Mouse (Mus musculus) neutrophil, adult 5-6 weeks (primary cell): Measurements from ENCODE around the gene Ace2. TPM values are rescaled to one million over a fixed set of nuclear protein-coding genes. Genes with fewer than 3 reads are reported as not detected.

ENCODE experiments used
- ATAC-seq: fragments of 151-379, 151-347 bp; 2 replicates; pipeline ENCODE4 v1.8.0; 2017; ENCODE audit warnings: mild to moderate bottlenecking, moderate TSS enrichment; ENCODE audit not compliant: insufficient number of reproducible peaks, poor library complexity, low FRiP score, severe bottlenecking; ENCODE audit errors: extremely low read depth
- total RNA-seq: library from RNA; stranded (forward); fragments of 200-1000 nt; gene quantifications from 2 replicates; pipeline ENCODE4 v1.2.3, GENCODE M21; 2017

The Ace2 gene
- total RNA-seq = 0.23 and 0.25 TPM in 2 replicates

DNA sequence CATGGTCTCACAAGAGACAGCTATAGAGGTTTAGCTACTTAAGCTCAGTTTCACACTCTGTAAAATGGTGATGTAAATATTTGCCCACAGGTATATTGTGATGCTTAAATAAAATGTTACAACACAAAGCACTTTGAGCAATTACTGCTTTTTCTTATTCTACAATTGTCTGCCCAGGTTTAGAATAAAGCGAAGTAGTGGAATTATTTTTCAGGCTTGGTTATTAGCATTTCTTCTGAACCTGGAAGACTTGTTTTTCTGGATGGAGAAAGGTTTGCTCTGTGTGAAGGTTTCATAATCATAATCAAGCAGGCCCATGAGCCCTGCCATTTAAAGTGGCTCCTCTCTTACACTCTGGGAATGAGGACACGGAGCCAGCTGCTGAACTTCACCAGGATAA lies at the start of gene Ace2:
Gene Ace2 (plus strand): TSS at position 301 of the 400 bp plus-strand sequence.
- ATAC-seq = no peak

DNA sequence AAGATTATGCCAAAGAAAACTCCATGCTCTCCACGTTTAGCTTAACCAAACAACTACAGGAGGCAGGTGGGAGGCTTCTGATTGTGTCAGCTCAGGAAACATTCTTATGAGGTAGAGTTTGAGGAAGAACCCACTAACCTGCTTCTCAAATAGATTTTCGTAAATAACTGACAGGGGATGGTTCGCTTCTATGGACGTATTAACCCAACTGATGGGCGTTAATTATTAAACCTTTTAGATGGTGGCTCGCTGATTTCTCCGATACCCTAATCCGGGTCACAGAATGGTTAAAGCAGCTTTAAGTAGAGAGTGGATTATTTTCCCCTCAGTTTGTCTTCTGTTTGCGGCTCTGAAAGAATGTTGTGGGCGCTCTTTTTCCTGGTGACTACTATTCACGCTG lies 49.2 kb upstream of the Ace2 start:
- no peak for ATAC-seq

DNA sequence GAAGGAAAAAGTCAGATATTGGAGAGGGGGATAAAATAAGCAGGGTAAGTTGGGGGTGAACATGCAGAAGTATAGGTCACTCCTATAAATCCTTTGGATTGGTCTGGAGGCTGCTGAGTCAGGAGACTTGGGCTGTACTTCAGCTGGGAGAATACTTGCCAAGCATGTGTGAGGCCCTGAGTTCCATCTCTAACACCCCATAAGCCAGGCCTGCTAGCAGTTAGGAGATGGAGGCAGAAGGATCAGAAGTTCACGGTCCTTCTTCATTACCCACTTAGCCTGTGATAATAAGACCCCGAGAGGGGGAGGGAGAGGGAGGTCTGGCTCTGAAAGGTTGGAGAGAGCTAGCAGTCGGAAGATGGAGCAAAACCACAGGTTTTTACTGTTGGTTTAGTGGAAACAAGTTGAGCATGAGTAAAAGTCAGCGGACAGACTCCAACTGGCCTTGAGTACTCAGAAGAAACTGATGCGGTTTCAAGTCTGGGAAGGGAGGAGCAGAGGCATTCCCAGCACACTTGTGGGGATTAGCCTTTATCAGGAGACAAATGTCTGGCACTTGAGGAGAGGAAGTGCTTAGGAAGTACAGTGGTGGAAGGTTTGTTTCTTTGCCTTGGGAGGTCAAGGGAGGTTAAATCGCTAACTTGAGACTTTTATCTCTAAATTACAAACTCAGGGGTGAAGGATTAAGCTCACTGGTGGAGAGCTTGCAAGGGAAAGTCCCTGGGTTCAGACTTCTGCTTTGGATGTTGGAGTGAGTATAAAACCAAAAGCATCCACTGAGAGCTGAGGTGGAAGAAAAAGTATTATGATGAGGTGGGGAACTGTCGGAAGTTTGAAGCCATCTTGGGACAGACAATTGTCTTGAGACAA lies 46.6 kb upstream of the Ace2 start:
- ATAC-seq = no peak

DNA sequence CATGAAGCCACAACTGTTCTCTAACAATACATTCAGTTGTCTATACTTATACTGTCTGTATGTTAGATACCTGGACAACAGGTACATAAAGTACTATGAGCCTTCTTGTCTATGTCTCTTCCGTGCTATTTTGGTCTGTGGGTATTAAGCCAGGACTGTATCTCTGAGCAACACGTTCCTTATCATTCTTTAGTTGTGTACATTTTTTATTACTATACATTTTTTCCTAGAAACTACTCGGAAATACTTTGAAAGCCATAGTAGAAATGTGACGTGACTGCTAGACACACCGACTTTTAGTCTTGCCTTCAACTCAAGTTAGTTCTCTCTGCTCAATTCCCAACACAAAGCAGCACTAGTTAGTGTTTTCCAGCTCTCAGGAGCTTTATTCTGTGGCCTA lies 45.7 kb upstream of the Ace2 start:
- no peak for ATAC-seq

DNA sequence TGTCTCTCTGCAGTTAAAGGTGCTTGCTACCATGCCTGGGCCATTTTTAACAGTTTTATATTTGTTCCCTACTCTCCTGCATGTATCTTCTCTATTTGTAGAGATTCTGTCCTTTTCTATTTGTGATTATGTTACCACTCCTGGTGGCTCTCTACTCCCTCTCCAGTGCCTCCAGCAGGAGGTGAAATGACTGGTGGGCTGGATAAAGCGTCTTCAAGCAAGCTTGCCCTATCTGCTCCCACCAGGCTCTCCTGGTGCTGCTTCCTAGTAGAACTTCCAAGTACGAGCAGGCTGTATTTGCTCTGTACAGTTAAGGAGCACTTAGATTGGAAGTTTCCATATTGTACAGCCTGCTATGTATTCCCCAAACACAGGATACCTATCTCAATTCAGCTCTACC lies 43.3 kb upstream of the Ace2 start:
- ATAC-seq = no peak

DNA sequence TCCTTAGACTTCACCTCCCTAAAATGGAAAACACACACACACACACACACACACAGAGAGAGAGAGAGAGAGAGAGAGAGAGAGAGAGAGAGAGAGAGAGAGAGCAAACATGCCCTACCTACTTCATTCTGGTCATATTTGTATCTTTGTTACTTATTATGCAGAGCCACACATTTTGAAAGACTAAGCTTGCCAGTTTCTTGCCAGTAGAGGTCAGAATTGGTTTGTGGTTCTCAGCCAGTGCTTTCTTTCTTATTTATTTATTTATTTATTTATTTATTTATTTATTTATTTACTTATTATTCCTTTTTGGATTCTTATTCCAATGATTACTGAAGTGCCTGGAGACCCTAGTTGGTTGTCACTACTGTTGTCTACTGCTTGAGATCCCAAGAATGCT lies 37.6 kb upstream of the Ace2 start:
- ATAC-seq = no peak

DNA sequence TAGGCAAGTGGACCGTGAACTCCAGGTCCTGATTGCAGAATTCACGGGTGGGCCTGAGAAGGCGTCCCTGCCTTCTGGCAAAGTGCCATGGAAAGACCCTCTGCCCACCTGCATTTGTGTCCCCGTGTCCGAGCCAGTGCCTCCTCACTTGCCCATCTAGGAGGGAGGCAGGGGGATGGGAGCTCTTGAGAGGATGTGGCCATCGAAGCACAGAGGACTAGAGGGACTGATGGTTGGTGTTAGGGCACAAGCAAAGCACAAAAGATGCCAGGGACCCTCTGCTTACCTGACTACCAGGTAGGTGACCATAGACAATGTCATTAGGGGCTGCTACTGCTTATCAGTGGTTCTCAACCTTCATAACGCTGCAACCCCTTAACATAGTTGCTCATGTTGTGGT lies 36.9 kb upstream of the Ace2 start:
- no peak for ATAC-seq

DNA sequence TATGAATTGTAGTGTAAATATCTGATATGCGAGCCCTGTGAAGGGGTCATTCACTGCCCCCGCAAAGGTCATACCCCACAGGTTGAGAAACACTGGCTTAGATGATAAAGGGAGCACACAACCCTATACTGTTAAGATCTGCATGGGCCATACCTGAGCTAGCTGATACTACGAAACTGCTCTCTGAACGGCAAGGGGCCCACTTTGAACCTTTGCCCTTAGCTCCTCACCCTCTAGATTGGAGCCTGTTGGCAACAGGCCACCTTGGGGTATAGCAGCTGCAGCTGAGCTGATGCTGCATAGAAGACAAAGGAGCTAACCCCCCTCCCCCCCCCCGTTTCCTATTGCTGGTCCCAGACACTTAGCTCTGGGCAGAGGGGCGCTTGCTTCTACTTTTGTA lies 36.5 kb upstream of the Ace2 start:
- no peak for ATAC-seq

DNA sequence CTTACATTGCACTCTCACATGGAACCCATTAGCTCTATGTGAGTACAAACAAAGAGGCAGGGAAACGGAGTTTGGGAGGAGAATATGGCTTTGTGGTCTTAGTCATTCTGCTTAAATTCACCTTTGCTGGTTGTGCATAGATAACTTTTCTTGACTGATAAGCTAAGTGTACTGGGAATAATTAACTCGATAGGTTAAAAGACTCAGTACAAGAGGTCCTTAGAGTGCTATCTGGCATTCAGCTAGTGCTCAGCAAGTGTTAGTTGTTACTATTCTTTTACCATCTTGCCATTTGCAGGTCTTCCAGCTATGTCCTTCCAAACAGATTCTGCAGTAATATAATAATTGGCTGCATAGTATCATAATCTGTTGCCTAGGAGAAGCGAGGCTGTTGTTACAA lies 28.0 kb upstream of the Ace2 start:
- ATAC-seq = no peak

DNA sequence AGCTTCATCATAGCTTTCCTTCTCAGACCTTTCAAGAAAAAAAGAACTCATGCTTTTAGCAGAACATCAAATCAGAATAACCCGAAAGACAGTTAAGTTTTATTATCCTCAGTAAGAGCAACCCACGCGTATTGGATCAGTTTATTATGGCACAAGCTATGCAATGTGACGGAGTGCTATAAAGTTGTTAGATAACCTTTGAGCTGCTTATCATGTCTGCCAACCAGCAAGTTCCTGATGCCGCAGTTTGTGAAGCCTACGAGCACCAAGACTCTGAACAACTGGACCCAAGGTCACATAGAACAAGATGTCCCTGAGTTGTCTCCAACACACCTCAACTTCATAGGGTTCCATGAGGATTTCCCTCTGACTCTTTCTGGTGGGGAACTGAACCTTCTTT lies 25.4 kb upstream of the Ace2 start:
- no peak for ATAC-seq

DNA sequence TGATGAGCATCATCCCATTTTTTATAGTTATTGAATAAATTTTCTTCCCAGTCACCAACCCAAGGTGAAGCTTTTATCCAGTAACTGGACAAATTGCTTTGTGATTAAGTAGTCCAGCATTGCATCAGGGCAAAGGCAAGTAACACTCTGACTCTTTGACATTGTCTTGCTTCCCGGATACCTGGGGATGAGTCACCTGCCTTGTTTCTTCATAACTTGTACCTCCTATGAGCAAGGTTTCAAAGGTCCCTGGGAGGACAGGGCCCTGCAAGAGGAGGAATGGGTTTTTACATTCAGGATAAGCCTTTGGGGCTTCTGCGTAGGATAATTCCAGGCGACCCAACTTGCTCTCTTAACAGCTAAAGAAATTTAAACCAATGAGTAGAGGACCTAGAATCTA lies 15.2 kb upstream of the Ace2 start:
- ATAC-seq = no peak

DNA sequence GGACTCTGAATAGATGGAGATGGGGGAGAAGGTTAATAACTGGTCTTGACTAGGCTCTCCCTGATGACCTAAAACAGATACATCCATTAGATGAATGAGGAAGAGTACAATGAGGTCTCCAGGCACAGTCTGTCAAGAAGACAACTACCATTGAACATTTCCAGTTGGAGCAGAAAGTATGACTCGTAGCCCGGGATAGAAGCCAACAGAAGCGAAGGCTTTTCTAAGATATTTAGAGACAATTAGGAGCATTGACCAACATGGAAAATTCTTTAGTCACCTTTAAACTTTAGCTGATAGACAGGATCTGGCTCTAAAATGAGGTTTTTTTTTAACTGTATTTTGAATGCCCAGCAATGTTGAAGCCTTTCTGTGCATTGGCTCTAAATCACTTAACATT lies 5.6 kb upstream of the Ace2 start:
- ATAC-seq = no peak

DNA sequence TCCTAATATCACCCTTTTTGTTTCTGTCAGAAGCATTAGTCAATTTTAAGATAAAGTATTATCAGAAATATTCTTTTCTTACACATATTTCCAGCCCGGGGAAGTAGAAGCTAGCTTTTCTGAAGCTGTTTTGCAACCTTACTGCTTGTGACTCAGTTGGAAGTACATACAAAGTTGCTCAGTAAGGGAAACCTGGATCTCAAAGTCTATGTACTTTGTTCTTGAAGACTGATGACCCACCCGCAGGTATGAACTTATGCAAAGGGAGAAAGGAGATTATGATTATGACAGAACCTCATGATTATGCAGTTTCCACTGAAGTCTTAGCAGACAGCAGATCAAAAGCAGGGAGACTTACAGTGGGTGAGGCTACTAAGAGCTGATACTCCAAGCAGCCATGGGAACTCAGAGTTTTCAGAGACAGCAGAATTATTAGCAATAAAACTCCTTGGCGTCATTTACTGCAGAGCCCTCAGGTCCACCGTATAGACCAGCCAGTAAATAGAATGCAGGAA lies 3.8 kb upstream of the Ace2 start:
- no peak for ATAC-seq

DNA sequence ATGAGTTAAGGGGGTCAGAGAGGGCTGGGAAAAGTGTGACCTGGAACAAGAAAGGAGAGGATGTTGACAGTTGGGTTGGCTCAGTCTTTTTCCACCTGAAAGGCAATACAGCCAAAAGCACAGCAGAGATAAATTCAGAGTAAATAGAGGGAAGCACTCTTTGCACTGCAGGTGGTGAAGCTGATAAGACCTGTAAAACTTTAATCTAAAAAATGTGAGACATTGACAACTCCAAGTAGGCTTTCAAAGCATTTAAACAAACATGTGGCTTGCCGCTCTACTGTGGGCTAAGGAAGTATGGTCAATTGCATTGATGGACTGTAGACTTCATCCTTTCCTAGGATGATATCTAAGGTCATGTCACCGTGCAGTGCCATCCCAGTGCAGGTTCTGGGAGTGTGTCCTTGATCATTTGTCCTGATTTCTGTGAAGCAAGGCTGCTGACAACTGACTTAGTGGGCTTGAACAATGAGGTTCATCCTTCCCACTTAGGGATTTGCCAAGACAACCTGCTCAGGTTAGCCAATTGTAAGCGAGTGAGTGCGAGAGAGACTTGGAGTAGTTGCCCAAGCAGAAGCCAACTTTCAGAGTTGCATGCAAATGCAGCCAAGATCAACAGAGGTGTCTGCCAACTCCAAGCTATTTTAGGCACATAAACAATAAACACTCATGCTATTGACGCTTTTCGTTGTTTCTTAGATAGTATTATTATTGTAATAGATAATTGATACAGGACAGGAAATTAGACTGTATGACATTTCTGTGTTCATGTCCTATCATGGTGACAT lies 6.5 kb downstream of the Ace2 start:
- ATAC-seq = no peak

DNA sequence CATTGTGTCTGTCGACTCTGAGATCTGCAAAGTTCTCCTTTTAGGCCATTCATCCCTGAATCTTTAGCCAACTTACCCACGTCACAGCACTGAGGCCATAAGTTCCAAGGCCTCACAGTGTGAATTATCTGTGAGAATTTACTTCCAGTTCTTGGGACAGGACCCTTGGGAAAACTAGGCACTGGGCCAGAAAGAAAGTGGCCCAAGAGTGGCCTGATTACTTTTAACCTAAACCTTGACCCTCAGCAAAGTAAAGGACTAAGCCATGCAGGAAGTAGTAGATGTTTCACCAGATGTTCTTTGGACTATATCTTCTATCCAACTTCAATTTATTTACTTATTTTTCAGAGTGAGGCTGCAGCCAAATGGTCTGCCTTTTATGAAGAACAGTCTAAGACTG lies 13.6 kb downstream of the Ace2 start:
- ATAC-seq = no peak

DNA sequence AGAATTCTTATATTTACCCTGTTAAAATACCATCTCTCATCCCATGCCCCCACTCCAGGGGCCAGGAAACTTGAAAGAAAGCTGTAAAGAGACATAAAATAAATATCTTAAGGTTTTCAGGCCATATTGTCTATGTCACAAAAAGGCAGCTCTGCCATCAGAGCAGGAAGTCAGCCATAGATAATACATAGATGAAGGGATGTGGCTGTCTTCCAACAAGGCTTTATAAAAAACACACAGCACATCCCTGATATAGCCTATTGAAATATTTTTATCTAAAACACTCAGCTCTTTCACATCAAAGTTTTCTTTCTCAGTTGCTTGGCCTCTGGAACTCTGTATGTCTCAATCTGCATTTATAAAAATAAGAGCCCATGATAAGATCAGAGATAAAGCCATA lies 14.5 kb downstream of the Ace2 start:
- no peak for ATAC-seq

DNA sequence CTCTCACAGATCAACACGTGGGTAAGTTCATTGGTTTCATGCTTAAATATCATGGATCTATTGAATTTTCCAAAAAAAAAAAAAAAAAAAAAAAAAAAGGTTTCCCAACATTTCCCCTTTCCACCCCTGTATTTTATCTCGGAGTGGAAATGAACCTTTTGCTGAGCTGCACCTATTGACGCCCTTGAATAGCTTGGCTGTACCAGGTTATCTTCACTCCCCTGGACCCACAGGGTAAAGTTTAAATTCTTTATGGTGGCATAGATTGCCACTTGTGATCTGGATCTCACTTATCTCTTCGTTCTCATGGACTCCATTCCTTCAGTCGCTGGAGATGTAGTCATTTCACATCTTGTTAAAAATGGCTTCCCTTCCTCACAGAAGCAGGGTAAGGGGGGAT lies 15.5 kb downstream of the Ace2 start:
- ATAC-seq = no peak

DNA sequence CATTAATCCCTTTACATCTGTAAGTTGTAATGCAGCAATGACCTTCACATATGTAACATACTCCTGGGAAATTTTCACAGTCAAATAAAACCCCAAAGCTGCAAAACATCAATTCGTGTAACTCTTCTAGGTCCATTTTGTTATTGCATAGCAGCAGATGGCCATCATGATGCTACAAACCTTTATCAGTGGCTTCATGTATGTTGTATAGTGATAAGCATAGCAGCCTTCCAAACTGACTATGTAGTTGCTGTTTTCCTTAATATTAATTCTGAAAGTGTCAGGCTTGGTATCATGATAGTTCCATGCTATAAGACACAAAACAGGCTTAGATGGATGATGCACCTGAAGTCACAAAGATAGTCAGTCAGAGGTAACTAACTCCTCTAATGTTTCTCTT lies 25.5 kb downstream of the Ace2 start:
- no peak for ATAC-seq

DNA sequence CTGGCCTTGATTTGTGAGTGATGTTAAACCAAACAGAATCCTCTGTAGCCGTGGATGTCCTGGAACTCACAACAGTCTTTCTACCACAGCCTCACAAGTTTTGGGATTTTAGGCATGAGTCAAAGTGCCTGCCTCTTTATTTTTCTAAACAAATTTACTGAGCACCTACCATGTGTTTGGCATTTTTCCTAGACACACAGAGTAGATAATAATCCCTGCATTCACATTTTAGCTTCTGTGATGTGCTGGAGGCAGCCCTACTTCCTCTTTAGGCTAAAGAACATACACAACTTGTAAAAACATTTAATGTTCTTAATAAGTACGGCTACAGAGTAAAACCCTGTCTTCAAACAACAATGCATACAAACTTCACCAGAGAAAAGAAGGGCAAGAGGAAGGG lies 31.9 kb downstream of the Ace2 start:
- ATAC-seq = no peak

DNA sequence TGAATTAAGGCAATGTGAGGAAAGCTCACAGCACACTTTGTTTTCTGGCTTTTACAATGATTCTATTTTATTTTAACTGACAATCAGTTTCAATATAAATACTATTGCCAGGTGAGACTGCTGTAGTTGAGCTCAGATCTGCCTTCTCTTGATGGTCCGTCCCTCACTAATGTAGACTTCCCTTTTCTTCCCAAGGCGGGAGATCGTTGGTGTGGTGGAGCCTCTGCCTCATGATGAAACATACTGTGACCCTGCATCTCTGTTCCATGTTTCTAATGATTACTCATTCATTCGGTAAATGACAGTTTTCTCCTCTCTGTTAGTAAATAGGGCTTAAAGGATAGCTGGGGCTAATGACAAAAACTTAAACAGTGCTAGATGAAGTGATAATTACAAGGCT lies 34.7 kb downstream of the Ace2 start:
- ATAC-seq = no peak
